Mouse (Mus musculus) liver, adult 2 months (tissue): ENCODE measurements around the gene Evl. TPM values are rescaled to one million over a fixed set of nuclear protein-coding genes. Genes with fewer than 3 reads are reported as not detected.
A peak's percentile ranks its signal among the peaks of the same experiment; 100 is the strongest.

Source experiments
- DNase-seq: peaks from one replicate; pipeline ENCODE4 v3.0.0-alpha.2; 2011; ENCODE audit warnings: low read depth, low spot score; ENCODE audit errors: extremely low read depth
- H3K27ac ChIP-seq: fragments of 200-500 bp; replicated peaks from 2 replicates; pipeline ENCODE4 v1.5.1; 2012; ENCODE audit warnings: low read depth, mild to moderate bottlenecking, control low read depth, inconsistent platforms, low read length; ENCODE audit not compliant: insufficient read depth
- H3K27me3 ChIP-seq: fragments of 200-500 bp; 2 replicates; pipeline ENCODE4 v1.6.1; 2012; ENCODE audit warnings: mild to moderate bottlenecking, moderate library complexity, low read length, inconsistent platforms; ENCODE audit not compliant: control insufficient read depth, insufficient read depth
- H3K36me3 ChIP-seq: fragments of 200-500 bp; 2 replicates; pipeline ENCODE4 v1.6.1; 2012; ENCODE audit warnings: low read length, inconsistent platforms; ENCODE audit not compliant: control insufficient read depth, insufficient read depth
- H3K4me1 ChIP-seq: fragments of 200-500 bp; 2 replicates; pipeline ENCODE4 v1.6.1; 2011; ENCODE audit warnings: low read length; ENCODE audit not compliant: control insufficient read depth, insufficient read depth
- H3K4me3 ChIP-seq: fragments of 200-500 bp; 2 replicates; pipeline ENCODE4 v1.5.1; 2011; ENCODE audit warnings: low read depth, mild to moderate bottlenecking, control low read depth, low read length, moderate library complexity; ENCODE audit not compliant: insufficient read depth
- H3K79me2 ChIP-seq: fragments of 200-500 bp; 2 replicates; pipeline ENCODE4 v1.6.1; 2012; ENCODE audit warnings: inconsistent platforms, mild to moderate bottlenecking, low read length, moderate library complexity; ENCODE audit not compliant: control insufficient read depth, insufficient read depth
- H3K9ac ChIP-seq: fragments of 200-500 bp; 2 replicates; pipeline ENCODE4 v1.6.1; 2012; ENCODE audit warnings: low read depth, mild to moderate bottlenecking, control low read depth, inconsistent platforms, low read length
- CTCF ChIP-seq: fragments of 200-500 bp; IDR thresholded peaks from 2 replicates; pipeline ENCODE4 v1.5.1; 2011; ENCODE audit warnings: low read depth, low read length, control low read depth
- POLR2A ChIP-seq: fragments of 200-500 bp; IDR thresholded peaks from 2 replicates; pipeline ENCODE4 v1.6.1; 2011; ENCODE audit warnings: low read length, control low read depth; ENCODE audit not compliant: insufficient read depth; ENCODE audit errors: extremely low read depth
- WGBS: fragments of 180-500 bp; shearing (Covaris S2); methylation state at CpG from one replicate; pipeline ENCODE4 v1.1.7; 2018; 5-methylcytosine and 5-hydroxymethylcytosine counted together
- polyA plus RNA-seq: library from polyadenylated mRNA; depleted of rRNA; stranded (reverse); fragments of >200 nt; gene quantifications from 2 replicates; pipeline ENCODE4 v1.2.3, GENCODE M21; 2012
- total RNA-seq: library from RNA; depleted of rRNA; stranded (reverse); fragments of >200 nt; gene quantifications from 2 replicates; pipeline ENCODE4 v1.2.3, GENCODE M21; 2014

The Evl gene
- total and polyA plus RNA-seq, 2 experiments: 5.3 to 6.9 TPM

DNA sequence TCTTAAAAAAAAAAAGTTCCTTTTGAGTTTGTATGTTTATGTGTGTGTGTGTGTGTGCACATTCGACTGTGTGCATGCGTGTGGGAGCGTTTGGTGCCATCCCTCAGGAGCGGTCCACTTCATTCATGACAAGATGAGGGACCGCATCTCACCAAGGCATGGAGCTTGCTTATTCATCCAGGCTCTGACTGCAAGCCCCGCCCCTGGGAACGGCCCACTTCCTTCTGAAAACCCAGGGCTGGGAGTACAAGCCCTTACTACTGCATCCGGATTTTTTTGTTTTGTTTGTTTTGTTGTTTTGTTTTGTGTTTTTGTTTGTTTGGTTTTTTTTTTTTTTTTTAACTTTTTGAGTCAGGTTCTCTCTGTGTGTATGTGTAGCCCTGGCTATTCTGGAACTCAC, 35.1 kb upstream of the Evl start:
- Histone ChIP-seq H3K27me3 (no peaks in the 10 kb centered on the region), H3K4me3 (no peak overlapping the region), H3K27ac (no peak overlapping the region), H3K36me3 (no peaks in the 10 kb centered on the region), H3K79me2 (no peaks in the 10 kb centered on the region), H3K4me1 (no peaks in the 10 kb centered on the region), H3K9ac (no peak overlapping the region)
- TF ChIP-seq CTCF (no peak), POLR2A (no peak)
- WGBS: 69% methylated on average over 8 of the region's 8 CpGs
- DNase-seq: no peak

DNA sequence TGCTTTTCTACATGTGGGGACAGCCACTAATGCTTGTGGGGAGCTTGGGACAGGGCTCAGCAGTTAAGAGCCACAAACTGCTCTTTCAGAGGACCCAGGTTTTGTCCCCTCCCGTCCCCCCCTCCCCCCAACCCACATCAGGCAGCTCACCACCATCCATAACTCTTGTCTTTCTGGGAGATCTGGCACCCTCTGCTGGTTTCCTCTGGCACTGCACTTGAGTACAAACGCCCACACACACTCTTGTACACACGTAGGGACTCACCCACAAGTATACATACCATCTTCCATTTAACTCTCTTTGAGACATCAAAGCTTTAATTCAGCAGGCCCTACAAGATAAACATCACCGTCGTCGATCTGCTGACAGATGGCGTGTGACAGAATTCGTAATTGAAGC, 25.3 kb upstream of the Evl start:
- H3K36me3 ChIP-seq: no peaks in the 10 kb centered on the region
- TF ChIP-seq CTCF (peak; percentile 69; the same call in 1 of the 2 replicates), POLR2A (no peak)
- peak; percentile 14 for DNase-seq
- H3K27me3 ChIP-seq: no peaks in the 10 kb centered on the region
- H3K79me2 ChIP-seq: no peaks in the 10 kb centered on the region
- H3K9ac ChIP-seq: no peak overlapping the region
- H3K4me3 ChIP-seq: no peak overlapping the region
- no peaks in the 10 kb centered on the region for H3K4me1 ChIP-seq
- no peak overlapping the region for H3K27ac ChIP-seq
- 49% methylated on average over 8 of the region's 8 CpGs for WGBS

DNA sequence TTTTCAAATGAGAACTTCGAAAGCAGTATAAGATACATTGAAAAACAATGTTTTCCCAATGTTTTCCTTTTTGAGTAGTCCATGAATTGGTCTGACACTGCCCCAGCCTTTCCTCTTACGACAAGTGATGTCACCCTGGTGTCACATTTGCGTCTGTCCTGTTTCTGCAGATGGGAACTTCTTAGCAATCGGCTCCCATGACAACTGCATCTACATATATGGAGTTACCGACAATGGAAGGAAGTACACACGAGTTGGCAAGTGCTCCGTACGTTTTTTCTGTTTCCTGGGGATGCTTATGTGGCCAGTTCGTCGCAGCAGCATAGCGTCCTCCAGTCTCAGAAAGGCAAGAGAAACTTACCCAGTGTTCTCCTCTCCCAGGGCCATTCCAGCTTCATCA, 20.0 kb upstream of the Evl start:
- Histone ChIP-seq H3K27ac (no peak overlapping the region), H3K4me3 (no peak overlapping the region)

DNA sequence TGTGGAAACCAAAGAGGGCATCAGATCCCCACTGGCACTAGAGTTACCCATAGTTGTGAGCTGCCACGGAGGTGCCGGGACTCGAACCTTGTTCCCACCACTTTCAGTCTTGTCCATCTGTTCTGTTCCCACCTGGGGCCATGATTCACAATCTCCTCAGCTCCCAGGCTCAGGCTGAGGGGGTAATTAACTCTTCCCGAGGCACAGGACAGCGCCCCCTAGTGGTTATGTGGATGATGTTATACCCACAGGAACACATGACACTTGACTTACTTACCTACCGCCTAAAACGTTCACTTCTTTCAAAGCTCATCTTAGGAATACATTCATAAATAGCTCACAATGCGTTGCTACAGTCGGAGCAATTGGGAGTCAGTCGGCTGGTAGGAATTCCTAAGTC, 18.1 kb upstream of the Evl start:
- no peaks in the 10 kb centered on the region for H3K36me3 ChIP-seq
- TF ChIP-seq CTCF: peak; percentile 44
- TF ChIP-seq POLR2A: no peak
- H3K4me1 ChIP-seq: no peaks in the 10 kb centered on the region
- H3K79me2 ChIP-seq: no peaks in the 10 kb centered on the region
- no peaks in the 10 kb centered on the region for H3K27me3 ChIP-seq
- DNase-seq: no peak
- no peak overlapping the region for H3K9ac ChIP-seq
- 74% methylated on average over 10 of the region's 10 CpGs for WGBS
- H3K27ac ChIP-seq: no peak overlapping the region
- H3K4me3 ChIP-seq: no peak overlapping the region

More for the DNA sequence above, 20.0 kb upstream of the Evl start:
- H3K9ac ChIP-seq: no peak overlapping the region
- no peaks in the 10 kb centered on the region for H3K79me2 ChIP-seq
- no peak for DNase-seq
- H3K4me1 ChIP-seq: no peaks in the 10 kb centered on the region
- WGBS: 86% methylated on average over 11 of the region's 11 CpGs
- H3K36me3 ChIP-seq: no peaks in the 10 kb centered on the region
- TF ChIP-seq POLR2A (no peak), CTCF (no peak)
- H3K27me3 ChIP-seq: no peaks in the 10 kb centered on the region

DNA sequence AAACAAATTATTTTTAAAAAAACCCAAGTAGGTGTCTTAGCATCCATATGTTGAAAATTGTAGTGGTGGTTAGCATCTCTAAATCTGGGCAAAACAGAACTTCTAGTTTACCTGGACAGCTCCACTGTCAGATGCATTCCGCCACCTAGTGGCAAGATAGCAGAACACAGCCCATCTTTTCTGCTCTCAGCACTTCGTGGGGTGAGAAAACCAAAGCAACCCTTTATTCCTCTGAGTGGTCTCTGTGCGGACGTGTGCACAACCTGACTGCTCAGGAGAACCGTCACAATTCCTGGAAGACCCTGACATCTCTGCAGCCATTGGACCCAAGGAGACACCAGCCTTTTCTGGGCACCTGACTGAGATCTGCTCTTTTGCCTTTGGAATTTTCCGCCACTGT, 13.4 kb upstream of the Evl start:
- H3K27me3 ChIP-seq: 0 out of 2 replicates have a peak, but pooled peaks cover 2% of the 10 kb centered on the region
- peak; percentile 14 for DNase-seq
- WGBS: 24% methylated on average over 6 of the region's 6 CpGs
- TF ChIP-seq CTCF (peak; percentile 74), POLR2A (no peak)
- no peak overlapping the region for H3K27ac ChIP-seq
- no peaks in the 10 kb centered on the region for H3K79me2 ChIP-seq
- no peak overlapping the region for H3K4me3 ChIP-seq
- H3K4me1 ChIP-seq: no peaks in the 10 kb centered on the region
- H3K36me3 ChIP-seq: no peaks in the 10 kb centered on the region
- no peak overlapping the region for H3K9ac ChIP-seq

DNA sequence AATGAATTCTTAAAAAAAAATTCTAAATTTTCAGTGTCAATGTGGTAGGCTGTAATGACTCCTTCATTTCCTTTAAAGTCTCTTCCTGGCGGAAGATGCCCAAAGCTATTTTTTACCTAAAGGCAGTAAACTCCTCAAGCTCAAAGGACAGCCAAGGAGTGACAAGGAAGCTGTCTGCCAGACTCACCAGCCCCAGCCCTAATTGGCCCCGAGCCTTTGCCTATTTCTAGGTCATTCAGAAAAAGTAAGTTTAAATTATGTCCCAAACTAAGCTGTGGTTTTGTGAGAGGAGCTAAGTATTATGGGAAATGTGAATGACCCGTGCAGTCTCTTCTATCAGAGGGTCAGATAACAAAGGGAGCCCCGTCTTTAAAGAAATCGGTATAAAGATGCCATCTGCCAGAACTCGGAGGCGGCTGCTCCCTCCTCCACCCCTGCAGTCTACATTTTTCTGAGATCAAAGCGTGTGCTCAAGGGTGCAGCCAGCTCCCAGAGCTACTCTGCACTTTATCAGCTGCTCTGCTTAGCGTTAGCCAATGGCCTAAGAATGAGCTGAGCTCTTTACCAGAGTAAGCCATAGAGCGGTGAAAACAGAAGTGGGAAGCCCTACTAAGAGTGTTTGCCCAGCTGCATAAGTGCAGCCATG, 7.9 kb upstream of the Evl start:
- H3K27me3 ChIP-seq: 0 out of 2 replicates have a peak, but pooled peaks cover 2% of the 10 kb centered on the region
- DNase-seq: no peak
- no peaks in the 10 kb centered on the region for H3K4me1 ChIP-seq
- H3K9ac ChIP-seq: no peak overlapping the region
- H3K4me3 ChIP-seq: no peak overlapping the region
- no peak for TF ChIP-seq CTCF
- TF ChIP-seq POLR2A: no peak
- H3K79me2 ChIP-seq: no peaks in the 10 kb centered on the region
- H3K36me3 ChIP-seq: no peaks in the 10 kb centered on the region
- 26% methylated on average over 10 of the region's 10 CpGs for WGBS
- no peak overlapping the region for H3K27ac ChIP-seq
